Mouse (Mus musculus) cerebellum, postnatal 14 days (tissue): ENCODE data around the gene Hmbs.
"Not testable (repeated sequence)": the region's sequence is repeated elsewhere in the genome, so short reads cannot be mapped to it uniquely, and the experiment has no call there.

Experiments
- DNase-seq, 2 experiments: peaks; one replicate each; pipeline ENCODE4 v3.0.0; 2021; ENCODE audit warnings: mixed read lengths in 2 of 2

Gene Hmbs

DNA sequence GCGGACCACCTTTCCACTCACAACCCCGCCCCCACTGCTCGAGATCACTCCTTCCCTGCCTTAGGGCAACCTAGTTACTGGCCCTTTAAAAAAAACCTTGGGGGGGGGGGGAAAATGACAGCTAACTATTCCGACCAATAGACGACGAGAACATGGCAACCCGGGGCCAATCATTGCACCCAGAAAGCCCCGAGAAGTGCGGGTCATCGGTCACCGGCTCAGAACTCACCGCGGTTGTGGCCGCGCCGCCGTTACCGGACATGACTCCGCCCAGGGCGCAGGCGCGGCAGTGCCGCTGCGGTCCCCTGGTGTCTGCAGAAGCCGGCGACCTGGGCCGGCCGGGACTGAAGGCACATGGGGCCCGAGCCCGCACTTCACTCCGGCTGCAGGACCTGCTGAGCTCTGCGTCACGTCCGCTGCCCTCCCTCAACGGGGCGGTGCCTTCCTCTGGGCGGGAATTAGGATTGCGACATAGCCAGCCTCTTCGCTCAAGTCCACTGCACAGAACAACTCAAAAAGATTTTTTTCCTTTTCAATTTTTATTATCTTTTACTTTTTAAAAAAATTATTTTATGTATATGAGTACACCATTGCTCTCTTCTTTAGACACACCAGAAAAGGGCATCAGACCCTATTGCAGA is at the start of gene Hmbs:
TSS of gene Hmbs (minus strand) at position 448 of the 641 bp plus-strand sequence.
- DNase-seq = peak; percentile 86 to 91

DNA sequence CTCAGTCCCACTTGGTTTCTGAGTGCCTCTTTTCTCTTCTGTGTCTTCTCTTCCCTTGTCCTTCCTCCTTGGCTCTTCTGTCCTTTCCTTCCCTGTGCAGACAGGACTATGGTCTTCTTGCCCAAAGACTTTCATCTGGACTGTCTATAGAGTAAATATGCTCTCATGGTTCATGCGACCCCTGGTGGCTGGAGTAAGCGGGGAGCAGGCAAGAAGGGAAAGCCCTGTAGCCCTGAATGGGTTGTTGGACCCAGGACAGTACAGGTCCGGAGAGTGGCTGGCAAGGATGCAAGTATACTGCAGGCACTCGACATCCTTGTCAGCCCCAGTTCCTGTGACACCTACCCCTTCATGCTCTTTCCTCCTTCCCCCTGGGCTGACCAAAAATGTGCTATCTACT is 47.4 kb upstream of the Hmbs start:
- peak; percentile 82 to 91 for DNase-seq

DNA sequence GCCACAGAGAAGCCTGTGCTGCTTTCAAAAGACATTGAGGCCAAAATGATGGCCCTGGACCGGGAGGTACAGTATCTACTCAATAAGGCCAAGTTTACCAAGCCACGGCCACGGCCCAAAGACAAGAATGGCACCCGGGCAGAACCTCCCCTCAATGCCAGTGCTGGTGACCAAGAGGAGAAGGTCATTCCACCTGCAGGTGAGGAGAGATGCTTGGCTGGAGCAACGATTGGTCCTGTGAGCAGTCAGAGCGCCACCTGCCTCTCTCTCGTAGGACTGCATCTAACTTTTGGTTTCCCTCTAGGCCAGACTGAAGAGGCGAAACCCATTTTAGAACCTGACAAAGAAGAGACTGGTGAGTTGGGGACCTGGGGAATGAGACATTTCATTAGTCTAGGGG is 45.2 kb upstream of the Hmbs start:
- DNase-seq = peak; percentile 75 to 84

DNA sequence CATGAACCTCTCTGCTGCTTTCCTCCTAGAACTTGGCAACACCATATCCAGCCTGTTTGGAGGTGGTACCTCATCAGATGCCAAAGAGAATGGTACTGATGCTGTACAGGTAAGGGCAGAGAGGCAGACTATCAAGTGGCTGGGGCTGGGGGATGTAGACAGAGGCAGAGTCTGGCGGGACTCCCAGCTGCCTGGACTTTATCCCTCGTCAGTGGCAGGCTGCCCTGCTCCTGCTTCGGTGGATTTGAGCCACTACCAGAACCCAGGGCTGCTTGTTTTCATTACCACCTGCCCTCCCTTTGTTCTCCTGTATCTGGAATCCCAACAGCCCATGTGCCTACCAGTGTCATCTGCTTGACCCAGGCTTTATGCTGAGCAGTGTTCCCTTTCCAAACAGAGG is 43.2 kb upstream of the Hmbs start:
- DNase-seq = no peak

DNA sequence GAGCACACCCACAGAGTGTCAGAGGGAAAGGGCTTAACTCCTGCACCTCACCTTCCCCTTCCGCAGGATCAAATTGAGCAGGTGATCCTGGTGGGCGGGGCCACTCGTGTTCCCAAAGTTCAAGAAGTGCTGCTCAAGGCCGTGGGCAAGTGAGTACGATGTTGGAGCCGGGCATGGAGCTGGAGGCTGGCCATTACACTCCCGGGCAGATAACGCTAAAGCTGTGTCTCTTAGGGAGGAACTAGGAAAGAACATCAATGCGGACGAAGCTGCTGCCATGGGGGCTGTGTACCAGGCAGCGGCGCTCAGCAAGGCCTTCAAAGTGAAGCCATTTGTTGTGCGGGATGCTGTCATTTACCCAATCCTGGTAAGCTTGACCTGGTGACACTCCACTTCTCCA is 40.6 kb upstream of the Hmbs start:
- no peak for DNase-seq

DNA sequence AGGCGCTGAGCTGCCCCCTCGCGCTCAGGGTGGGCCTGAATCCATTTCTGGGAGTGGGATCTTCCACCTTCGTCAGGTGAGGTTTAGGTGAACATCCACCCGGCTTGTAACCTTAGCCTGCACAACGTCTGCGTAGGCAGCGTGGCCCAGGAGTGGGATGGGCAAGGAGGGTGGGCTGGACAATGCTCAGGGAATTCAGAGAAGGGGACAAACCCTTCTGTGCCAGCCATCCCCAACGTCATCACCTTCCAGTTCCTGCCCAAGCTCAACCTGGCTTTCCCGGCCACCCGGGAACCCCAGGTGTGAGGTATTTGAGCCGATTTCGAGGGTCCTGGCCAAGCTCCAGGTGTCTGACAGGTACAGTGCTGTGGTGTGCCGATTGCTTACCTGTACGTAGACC is 35.8 kb upstream of the Hmbs start:
- peak; percentile 38 to 61 for DNase-seq

DNA sequence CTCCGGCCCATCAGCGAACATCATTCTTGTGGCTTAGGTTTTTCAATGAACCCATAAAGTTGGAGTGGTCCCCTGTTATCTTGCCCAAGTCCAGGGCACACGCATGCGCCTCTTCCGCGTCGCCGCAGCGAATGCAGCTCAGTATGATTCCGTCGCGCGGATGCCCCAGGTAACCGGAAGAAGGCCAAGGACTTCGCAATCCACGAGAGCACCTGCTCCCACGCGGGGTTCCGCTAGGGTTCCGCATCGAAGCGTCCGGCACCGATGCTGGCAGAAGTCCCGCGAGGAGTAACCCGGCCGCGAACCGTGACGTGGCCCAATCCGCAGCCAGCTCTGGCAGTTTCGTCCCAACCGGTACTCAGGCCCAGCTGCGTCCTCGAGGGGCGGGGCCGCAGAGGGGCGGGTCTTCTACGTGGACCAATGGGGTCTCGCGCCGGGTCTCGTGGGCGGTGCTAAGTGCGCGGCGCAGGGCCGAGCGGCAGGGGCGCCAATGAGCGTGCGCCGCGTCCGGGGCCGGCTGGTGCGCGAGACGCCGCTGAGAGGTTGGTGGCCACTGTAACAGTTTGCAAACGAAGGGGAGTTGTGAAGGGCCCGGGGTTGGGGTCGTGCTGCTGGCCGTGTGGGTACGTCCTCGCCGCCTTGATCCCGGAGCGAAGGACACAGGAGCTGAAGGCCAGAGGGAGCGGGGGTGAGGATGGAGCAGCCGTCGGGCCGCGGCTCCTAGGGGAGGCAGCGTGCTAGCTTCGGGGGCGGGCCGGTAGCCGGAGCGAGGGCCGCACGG is 35.2 kb upstream of the Hmbs start, which contains the start of gene Hyou1:
TSS of gene Hyou1 (plus strand) at position 437 of the 781 bp plus-strand sequence.
- peak; percentile 100 for DNase-seq

- no peak for DNase-seq
Measured at GRCm38 (mm10) chr9:44378153-44378730, 34.2 kb upstream of the Hmbs start.

DNA sequence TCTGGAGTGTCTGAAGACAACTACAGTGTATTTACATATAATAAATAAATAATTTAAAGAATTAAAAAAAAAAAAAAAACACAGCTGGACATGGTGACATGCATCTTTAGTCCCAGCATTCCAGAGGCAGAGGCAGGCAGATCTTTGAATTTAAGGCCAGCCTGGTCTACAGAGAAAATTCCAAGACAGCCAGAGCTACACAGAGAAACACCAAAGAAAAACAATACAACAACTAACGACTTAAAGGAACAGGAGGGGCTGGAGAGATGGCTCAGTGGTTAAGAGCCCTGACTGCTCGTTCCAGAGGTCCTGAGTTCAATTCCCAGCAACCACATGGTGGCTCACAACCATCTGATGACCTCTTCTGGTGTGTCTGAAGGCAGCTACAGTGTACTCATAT is 33.3 kb upstream of the Hmbs start:
- not testable (repeated sequence) for DNase-seq

- DNase-seq = no peak
Measured at GRCm38 (mm10) chr9:44376141-44376540, 32.1 kb upstream of the Hmbs start.

GRCm38 (mm10) chr9:44373386-44373785 is 29.4 kb upstream of the Hmbs start:
- DNase-seq = no peak

GRCm38 (mm10) chr9:44364480-44364879 is 20.5 kb upstream of the Hmbs start:
- peak in 1 of 2 experiments; percentile 47 for DNase-seq

DNA sequence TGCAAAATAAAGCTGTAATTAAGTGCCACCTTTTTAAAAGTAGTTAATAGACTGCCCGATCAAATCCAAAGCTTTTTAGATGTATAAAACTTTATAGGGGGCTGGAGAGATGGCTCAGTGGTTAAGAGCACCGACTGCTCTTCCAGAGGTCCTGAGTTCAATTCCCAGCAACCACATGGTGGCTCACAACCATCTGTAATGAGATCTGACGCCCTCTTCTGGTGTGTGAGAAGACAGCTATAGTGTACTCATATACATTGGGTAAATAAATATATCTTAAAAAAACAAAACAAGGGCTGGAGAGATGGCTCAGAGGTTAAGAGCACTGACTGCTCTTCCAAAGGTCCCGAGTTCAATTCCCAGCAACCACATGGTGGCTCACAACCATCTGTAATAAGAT is 17.9 kb upstream of the Hmbs start:
- DNase-seq = not testable (repeated sequence)

DNA sequence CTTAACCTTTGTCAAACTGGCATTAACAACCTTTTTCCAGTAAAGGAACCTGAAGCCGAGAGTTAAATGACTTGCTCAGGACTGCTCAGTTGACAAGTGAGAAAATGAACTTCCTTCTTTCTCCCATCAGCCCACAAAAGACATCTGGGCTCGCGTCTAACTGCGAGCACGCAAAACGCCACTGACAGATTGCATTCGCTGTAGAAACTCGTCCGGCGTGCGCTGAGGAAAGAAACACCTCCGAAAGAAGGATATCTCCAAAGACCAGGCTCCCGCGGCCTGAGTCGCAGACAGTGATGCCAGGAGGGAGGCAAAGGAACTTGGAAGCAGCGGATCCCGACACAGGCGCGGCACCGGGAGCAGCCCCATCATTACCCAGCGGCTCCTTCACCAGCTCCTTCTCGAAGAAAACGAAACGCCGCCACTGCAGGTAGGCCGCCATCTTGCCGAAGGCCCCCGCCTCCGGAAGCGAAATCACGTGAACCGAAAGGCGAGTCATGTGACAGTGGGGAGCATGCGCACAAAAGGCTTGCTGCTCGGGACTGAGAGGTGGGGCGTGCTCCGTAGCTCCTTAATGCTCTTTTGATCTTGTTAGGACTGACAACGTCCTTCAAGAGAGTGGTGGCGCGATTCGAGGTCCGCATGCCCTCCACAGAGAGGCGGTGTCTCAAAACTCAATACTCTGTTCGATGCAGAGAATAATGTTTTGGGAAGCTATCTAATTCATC is 17.3 kb upstream of the Hmbs start, which contains the start of gene Vps11:
TSS of gene Vps11 (minus strand) at position 481 of the 728 bp plus-strand sequence.
- DNase-seq = peak; percentile 96 to 98

GRCm38 (mm10) chr9:44357207-44357606 is 13.2 kb upstream of the Hmbs start:
- peak; percentile 43 to 48 for DNase-seq

GRCm38 (mm10) chr9:44353142-44353541 is 9.1 kb upstream of the Hmbs start:
- DNase-seq = no peak

GRCm38 (mm10) chr9:44352337-44352736 is 8.3 kb upstream of the Hmbs start:
- no peak for DNase-seq

DNA sequence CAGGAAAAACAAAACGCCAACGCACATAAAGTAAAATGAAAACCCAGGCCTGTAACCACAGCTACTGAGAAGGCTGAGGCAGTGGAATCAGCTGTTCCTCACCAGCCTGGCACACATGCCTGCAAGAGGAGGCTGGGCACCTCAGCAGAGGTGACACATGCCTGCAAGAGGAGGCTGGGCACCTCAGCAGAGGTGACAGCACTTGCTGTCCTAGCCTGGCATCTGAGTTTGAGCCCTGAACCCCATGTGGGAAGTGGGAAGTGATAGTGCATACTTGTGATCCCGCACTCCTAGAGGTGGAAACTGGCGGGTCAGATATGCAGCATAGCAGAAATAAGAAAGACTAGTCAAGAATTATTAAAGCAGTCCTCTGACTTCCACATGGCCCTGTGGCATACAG is 7.4 kb upstream of the Hmbs start:
- no peak for DNase-seq

DNA sequence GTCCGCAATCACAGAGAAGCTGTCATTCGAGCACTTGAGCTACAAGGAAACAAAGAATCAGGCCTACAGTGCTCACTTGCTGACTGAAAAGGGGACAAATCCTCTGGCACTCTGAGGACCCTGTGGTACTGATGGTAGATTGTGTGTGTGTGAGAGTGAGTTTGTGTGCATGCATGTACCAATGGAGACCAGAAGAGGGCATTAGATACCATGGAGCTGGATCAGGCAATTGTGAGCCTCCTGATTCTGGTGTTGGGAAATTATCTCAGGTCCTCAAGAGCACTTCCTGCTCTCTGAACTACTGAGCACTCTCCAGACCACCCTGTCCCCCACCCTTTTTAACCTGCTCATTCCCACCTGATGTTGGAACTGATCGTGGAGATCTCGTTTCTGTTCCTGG is 4.5 kb upstream of the Hmbs start:
- no peak for DNase-seq

GRCm38 (mm10) chr9:44347621-44348020 is 3.6 kb upstream of the Hmbs start:
- DNase-seq = no peak

DNA sequence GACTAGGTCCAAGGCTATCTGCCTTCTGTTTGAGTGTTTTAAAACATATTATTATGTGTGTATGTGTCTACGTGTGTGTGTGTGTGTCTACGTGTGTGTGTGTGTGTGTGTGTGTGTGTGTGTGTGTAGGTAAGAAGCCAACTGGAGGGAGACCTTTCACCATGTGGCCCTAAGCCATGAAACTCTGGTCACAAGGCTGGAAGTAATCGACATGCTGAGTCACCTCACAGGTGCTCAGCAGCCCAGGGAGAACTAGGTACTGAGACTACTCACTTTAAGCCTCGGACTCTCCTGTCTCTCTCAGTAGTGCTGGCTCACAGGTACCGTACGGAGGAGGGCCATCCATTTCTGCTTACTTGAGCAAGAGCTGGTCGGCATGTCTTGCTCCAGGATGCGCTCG is 3.1 kb upstream of the Hmbs start:
- no peak for DNase-seq

- DNase-seq = no peak
Measured at GRCm38 (mm10) chr9:44345570-44346433, 1.8 kb upstream of the Hmbs start.
